Mouse (Mus musculus) liver, embryonic 13.5 days (tissue): Measurements from ENCODE around the gene Slc9a8. TPM values are rescaled to one million over a fixed set of nuclear protein-coding genes. Genes with fewer than 3 reads are reported as not detected.

Experiments
- ATAC-seq: fragments of 200-750 bp; cut with Nextera tagmentation; 2 replicates; pipeline ENCODE4 v1.8.0; 2017; ENCODE audit warnings: low read depth, mild to moderate bottlenecking, moderate number of reproducible peaks, moderate library complexity
- DNase-seq: peaks from one replicate; pipeline ENCODE4 v3.0.0; 2022
- H3K27ac ChIP-seq: fragments of 300-500 bp; sonication (generic); 2 replicates; pipeline ENCODE4 v1.5.1; 2015; ENCODE audit warnings: moderate library complexity, mild to moderate bottlenecking, inconsistent platforms
- H3K27me3 ChIP-seq: fragments of 300-500 bp; sonication (generic); 2 replicates; pipeline ENCODE4 v1.6.1; 2015; ENCODE audit warnings: mild to moderate bottlenecking, inconsistent platforms
- H3K36me3 ChIP-seq: fragments of 300-500 bp; sonication (generic); 2 replicates; pipeline ENCODE4 v1.6.1; 2015; ENCODE audit warnings: mild to moderate bottlenecking, inconsistent platforms
- H3K4me1 ChIP-seq: fragments of 300-500 bp; sonication (generic); replicated peaks from 2 replicates; pipeline ENCODE4 v1.6.1; 2015; ENCODE audit warnings: inconsistent platforms
- H3K4me2 ChIP-seq: fragments of 300-500 bp; sonication (generic); 2 replicates; pipeline ENCODE4 v1.6.1; 2015; ENCODE audit warnings: inconsistent platforms, mild to moderate bottlenecking, moderate library complexity
- H3K4me3 ChIP-seq: fragments of 300-500 bp; sonication (generic); replicated peaks from 2 replicates; pipeline ENCODE4 v1.5.1; 2015; ENCODE audit warnings: mild to moderate bottlenecking, inconsistent platforms
- H3K9ac ChIP-seq: fragments of 300-500 bp; sonication (generic); 2 replicates; pipeline ENCODE4 v1.6.1; 2015; ENCODE audit warnings: mild to moderate bottlenecking, inconsistent platforms
- H3K9me3 ChIP-seq: fragments of 300-500 bp; sonication (generic); replicated peaks from 2 replicates; pipeline ENCODE4 v1.6.1; 2016; ENCODE audit warnings: inconsistent platforms
- WGBS: fragments of 180-500 bp; shearing (Covaris S2); methylation state at CpG from one replicate; pipeline ENCODE4 v1.1.7; 2015; ENCODE audit not compliant: insufficient replicate concordance; 5-methylcytosine and 5-hydroxymethylcytosine counted together
- polyA plus RNA-seq: library from polyadenylated mRNA; unstranded; fragments of >200 nt; fragmentation: Nextera tagmentation; extraction: Ambion mirVana; gene quantifications from 2 replicates; pipeline ENCODE4 v1.2.1, GENCODE M21; 2015

Gene Slc9a8
- polyA plus RNA-seq: 12.0 and 13.4 TPM in 2 replicates

- H3K4me1 ChIP-seq: peaks cover 68% of the 10 kb centered on the region
- peak; percentile 95 for ATAC-seq
These were observed at the start of gene Slc9a8 for GRCm38 (mm10) chr2:167421330-167422149. TSS of gene Slc9a8 (plus strand) at chr2:167421712.

GRCm38 (mm10) chr2:167373266-167373665, 48.2 kb upstream of the Slc9a8 start:
- ATAC-seq (no peak; the same call in 1 of the 2 replicates), DNase-seq (no peak)
- Histone ChIP-seq H3K27me3 (peaks cover 9% of the 10 kb centered on the region), H3K36me3 (no peaks in the 10 kb centered on the region), H3K4me2 (no peak overlapping the region), H3K4me3 (no peak overlapping the region), H3K27ac (no peak overlapping the region), H3K4me1 (peaks cover 10% of the 10 kb centered on the region), H3K9me3 (no peaks in the 10 kb centered on the region), H3K9ac (no peak overlapping the region)
- WGBS: 61% methylated on average over 5 of the region's 5 CpGs

More at GRCm38 (mm10) chr2:167421330-167422149, at the start of gene Slc9a8:
- Histone ChIP-seq H3K9ac (peak within 1 kb of the TSS; percentile 97), H3K27ac (peak within 1 kb of the TSS; percentile 98), H3K4me3 (peak within 1 kb of the TSS; percentile 92), H3K36me3 (peaks cover 34% of the 10 kb centered on the region), H3K27me3 (no peaks in the 10 kb centered on the region), H3K9me3 (no peaks in the 10 kb centered on the region), H3K4me2 (peak within 1 kb of the TSS; percentile 73)
- under 1% methylated on average over 66 of the region's 66 CpGs for WGBS
- DNase-seq: peak; percentile 90

- no peaks in the 10 kb centered on the region for H3K9me3 ChIP-seq
- H3K9ac ChIP-seq: no peak overlapping the region
- H3K4me2 ChIP-seq: no peak overlapping the region
- H3K4me3 ChIP-seq: no peak overlapping the region
- peaks cover 14% of the 10 kb centered on the region for H3K4me1 ChIP-seq
- H3K36me3 ChIP-seq: no peaks in the 10 kb centered on the region
- DNase-seq (no peak), ATAC-seq (no peak)
- H3K27ac ChIP-seq: no peak overlapping the region
- WGBS: 83% methylated on average over 12 of the region's 12 CpGs
- peaks cover 7% of the 10 kb centered on the region; the same call in 1 of the 2 replicates for H3K27me3 ChIP-seq
These were observed 47.2 kb upstream of the Slc9a8 start for GRCm38 (mm10) chr2:167374191-167374805.

- no peak overlapping the region for H3K9ac ChIP-seq
- DNase-seq: no peak
- H3K36me3 ChIP-seq: no peaks in the 10 kb centered on the region
- 30% methylated on average over 9 of the region's 9 CpGs for whole genome bisulfite sequencing
- H3K27me3 ChIP-seq: 0 out of 2 replicates have a peak, but pooled peaks cover 5% of the 10 kb centered on the region
- H3K4me1 ChIP-seq: peaks cover 15% of the 10 kb centered on the region
- no peak overlapping the region for H3K27ac ChIP-seq
- H3K4me3 ChIP-seq: no peak overlapping the region
- H3K9me3 ChIP-seq: no peaks in the 10 kb centered on the region
- H3K4me2 ChIP-seq: no peak overlapping the region
- peak; percentile 39; the same call in 1 of the 2 replicates for ATAC-seq
These were observed 46.4 kb upstream of the Slc9a8 start for GRCm38 (mm10) chr2:167375135-167375534.

GRCm38 (mm10) chr2:167375688-167376087, 45.8 kb upstream of the Slc9a8 start:
- Histone ChIP-seq H3K4me2 (no peak overlapping the region), H3K27me3 (0 out of 2 replicates have a peak, but pooled peaks cover 5% of the 10 kb centered on the region), H3K4me3 (no peak overlapping the region), H3K27ac (no peak overlapping the region), H3K36me3 (no peaks in the 10 kb centered on the region), H3K9me3 (no peaks in the 10 kb centered on the region), H3K9ac (no peak overlapping the region), H3K4me1 (peaks cover 18% of the 10 kb centered on the region)
- ATAC-seq: no peak
- no peak for DNase-seq
- WGBS: 79% methylated on average over 5 of the region's 5 CpGs

GRCm38 (mm10) chr2:167376160-167376564, 45.4 kb upstream of the Slc9a8 start:
- Histone ChIP-seq H3K4me3 (no peak overlapping the region), H3K4me2 (no peak overlapping the region), H3K9ac (no peak overlapping the region), H3K36me3 (no peaks in the 10 kb centered on the region), H3K27me3 (0 out of 2 replicates have a peak, but pooled peaks cover 5% of the 10 kb centered on the region), H3K9me3 (no peaks in the 10 kb centered on the region), H3K27ac (no peak overlapping the region), H3K4me1 (peaks cover 18% of the 10 kb centered on the region)
- DNase-seq (no peak), ATAC-seq (no peak)
- WGBS: 54% methylated on average over 8 of the region's 8 CpGs

GRCm38 (mm10) chr2:167377697-167378096, 43.8 kb upstream of the Slc9a8 start:
- Histone ChIP-seq H3K4me1 (peaks cover 28% of the 10 kb centered on the region), H3K27me3 (0 out of 2 replicates have a peak, but pooled peaks cover 1% of the 10 kb centered on the region), H3K4me2 (no peak overlapping the region), H3K9me3 (no peaks in the 10 kb centered on the region), H3K4me3 (no peak overlapping the region), H3K36me3 (no peaks in the 10 kb centered on the region), H3K27ac (no peak overlapping the region), H3K9ac (no peak overlapping the region)
- DNase-seq: no peak
- ATAC-seq: no peak
- WGBS: 5% methylated on average over 3 of the region's 3 CpGs

- Histone ChIP-seq H3K4me3 (no peak overlapping the region), H3K9me3 (no peaks in the 10 kb centered on the region), H3K36me3 (no peaks in the 10 kb centered on the region), H3K27me3 (no peaks in the 10 kb centered on the region), H3K4me2 (no peak overlapping the region), H3K27ac (no peak overlapping the region), H3K4me1 (peaks cover 28% of the 10 kb centered on the region), H3K9ac (no peak overlapping the region)
- DNase-seq (no peak), ATAC-seq (no peak)
- 53% methylated on average over 4 of the region's 4 CpGs for WGBS
These were observed 42.5 kb upstream of the Slc9a8 start for GRCm38 (mm10) chr2:167378972-167379371.

GRCm38 (mm10) chr2:167380615-167381285, 40.8 kb upstream of the Slc9a8 start:
- no peaks in the 10 kb centered on the region for H3K36me3 ChIP-seq
- ATAC-seq: peak; percentile 16; the same call in 1 of the 2 replicates
- no peaks in the 10 kb centered on the region for H3K27me3 ChIP-seq
- H3K4me2 ChIP-seq: no peak overlapping the region
- H3K9ac ChIP-seq: no peak overlapping the region
- H3K9me3 ChIP-seq: no peaks in the 10 kb centered on the region
- H3K4me1 ChIP-seq: peaks cover 17% of the 10 kb centered on the region; the same call in 1 of the 2 replicates
- H3K27ac ChIP-seq: peak overlapping the region; percentile 24
- no peak for DNase-seq
- WGBS: 53% methylated on average over 7 of the region's 7 CpGs
- H3K4me3 ChIP-seq: no peak overlapping the region

- H3K4me3 ChIP-seq: no peak overlapping the region
- no peak overlapping the region for H3K4me2 ChIP-seq
- H3K9me3 ChIP-seq: no peaks in the 10 kb centered on the region
- ATAC-seq (no peak), DNase-seq (no peak)
- H3K9ac ChIP-seq: no peak overlapping the region
- H3K4me1 ChIP-seq: peaks cover 17% of the 10 kb centered on the region; the same call in 1 of the 2 replicates
- H3K36me3 ChIP-seq: no peaks in the 10 kb centered on the region
- H3K27ac ChIP-seq: no peak overlapping the region
- WGBS: 39% methylated on average over 7 of the region's 7 CpGs
- no peaks in the 10 kb centered on the region for H3K27me3 ChIP-seq
These were observed 39.9 kb upstream of the Slc9a8 start for GRCm38 (mm10) chr2:167381596-167381995.

GRCm38 (mm10) chr2:167382389-167382788, 39.1 kb upstream of the Slc9a8 start:
- no peak for ATAC-seq
- no peak overlapping the region for H3K9ac ChIP-seq
- WGBS: 64% methylated on average over 7 of the region's 7 CpGs

More at GRCm38 (mm10) chr2:167382389-167382788, 39.1 kb upstream of the Slc9a8 start:
- Histone ChIP-seq H3K9me3 (no peaks in the 10 kb centered on the region), H3K4me1 (peaks cover 17% of the 10 kb centered on the region; the same call in 1 of the 2 replicates), H3K27ac (no peak overlapping the region), H3K4me2 (no peak overlapping the region), H3K36me3 (no peaks in the 10 kb centered on the region), H3K4me3 (no peak overlapping the region), H3K27me3 (no peaks in the 10 kb centered on the region)
- no peak for DNase-seq
